Mouse (Mus musculus) olfactory bulb, adult 2 months (tissue): ENCODE data around the gene Ptch1. TPM values are rescaled to one million over a fixed set of nuclear protein-coding genes. Genes with fewer than 3 reads are reported as not detected.

Source experiments
- H3K27ac ChIP-seq: fragments of 200-500 bp; 2 replicates; pipeline ENCODE4 v1.5.1; 2012; ENCODE audit warnings: low read depth, low read length; ENCODE audit not compliant: insufficient read depth
- H3K4me1 ChIP-seq: fragments of 200-500 bp; 2 replicates; pipeline ENCODE4 v1.6.1; 2012; ENCODE audit warnings: low read length; ENCODE audit not compliant: control insufficient read depth, insufficient read depth
- H3K4me3 ChIP-seq: fragments of 200-500 bp; 2 replicates; pipeline ENCODE4 v1.5.1; 2012; ENCODE audit warnings: mild to moderate bottlenecking, low read depth, low read length, moderate library complexity; ENCODE audit not compliant: insufficient read depth
- CTCF ChIP-seq: fragments of 200-500 bp; IDR thresholded peaks from 2 replicates; pipeline ENCODE4 v1.5.1; 2012; ENCODE audit warnings: low read depth, mild to moderate bottlenecking, low read length, moderate library complexity; ENCODE audit not compliant: insufficient read depth
- POLR2A ChIP-seq: fragments of 200-500 bp; IDR thresholded peaks from 2 replicates; pipeline ENCODE4 v1.6.1; 2012; ENCODE audit warnings: mild to moderate bottlenecking, low read depth, low read length, moderate library complexity; ENCODE audit not compliant: insufficient read depth
- WGBS: fragments of 180-500 bp; shearing (Covaris S2); methylation state at CpG from one replicate; pipeline ENCODE4 v1.1.7; 2018; 5-methylcytosine and 5-hydroxymethylcytosine counted together
- polyA plus RNA-seq: library from polyadenylated mRNA; stranded (reverse); fragments of >200 nt; gene quantifications from 2 replicates; pipeline ENCODE4 v1.2.4, GENCODE M21; 2012; ENCODE audit warnings: low replicate concordance; ENCODE audit not compliant: missing spikeins, insufficient read depth, insufficient read length

Gene Ptch1
- polyA plus RNA-seq, 1 experiment, result not detected

DNA sequence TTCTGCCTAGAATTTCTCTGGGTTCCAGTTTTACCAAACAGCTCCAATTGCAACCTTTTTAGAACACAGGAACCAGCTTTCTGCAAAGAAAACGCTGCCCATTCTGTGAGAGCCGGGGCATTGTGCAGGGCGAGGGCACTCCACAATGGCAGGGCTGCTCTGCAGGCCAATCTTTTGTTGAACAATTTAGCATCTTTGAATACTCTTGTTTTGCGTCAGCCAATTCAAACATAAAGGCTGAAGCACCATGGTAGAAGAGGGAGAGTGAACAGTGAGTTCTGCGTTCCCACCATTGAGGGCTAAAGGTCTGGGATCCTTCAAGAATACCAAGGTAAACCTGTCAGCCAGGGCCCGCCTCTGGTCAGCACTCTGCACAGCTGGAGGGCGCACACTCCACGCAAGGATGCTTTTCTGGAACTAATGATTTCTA lies 58.5 kb downstream of the Ptch1 start:
- H3K4me3 ChIP-seq, result no peak overlapping the region
- WGBS, result 71% methylated on average over 8 of the region's 8 CpGs
- H3K27ac ChIP-seq, result no peak overlapping the region
- no peak for TF ChIP-seq CTCF
- TF ChIP-seq POLR2A, result no peak
- no peaks in the 10 kb centered on the region for H3K4me1 ChIP-seq

DNA sequence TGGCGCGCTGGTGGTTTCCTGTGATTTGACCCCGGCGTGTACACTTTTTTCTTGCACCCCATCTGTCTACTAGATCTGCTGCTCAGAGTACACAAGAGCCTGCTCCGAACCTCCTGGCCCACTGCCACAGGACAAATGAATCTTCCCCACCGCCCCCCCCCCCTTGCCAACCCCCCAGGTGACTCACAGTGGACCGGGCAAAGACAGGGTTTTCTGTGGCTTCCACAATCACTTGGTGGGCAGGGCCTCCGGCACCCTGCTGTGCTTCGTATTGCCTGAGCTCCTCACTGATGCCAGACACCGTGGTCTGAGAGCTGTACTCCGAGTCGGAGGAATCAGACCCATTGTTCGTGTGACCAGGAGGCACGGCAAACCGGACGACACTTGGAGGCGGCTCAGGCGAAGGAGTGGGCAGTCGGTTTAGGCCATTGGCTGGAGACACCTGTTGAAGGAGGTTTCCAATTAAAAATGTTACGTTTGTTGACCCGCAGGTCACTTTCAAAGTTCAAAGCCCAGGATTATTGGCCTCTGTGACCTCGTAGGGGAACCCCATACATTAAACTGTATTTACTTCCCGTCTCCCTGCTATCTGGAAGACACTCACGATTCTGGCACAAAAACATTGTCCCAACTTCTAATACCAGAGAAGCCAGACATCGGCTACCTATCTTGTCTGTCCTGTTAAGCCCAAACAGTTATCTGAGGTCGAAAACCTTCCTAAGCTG lies 59.9 kb downstream of the Ptch1 start:
- no peak overlapping the region for H3K4me3 ChIP-seq
- TF ChIP-seq POLR2A (no peak), CTCF (no peak)
- H3K27ac ChIP-seq, result no peak overlapping the region
- WGBS, result 71% methylated on average over 26 of the region's 26 CpGs
- no peaks in the 10 kb centered on the region for H3K4me1 ChIP-seq

DNA sequence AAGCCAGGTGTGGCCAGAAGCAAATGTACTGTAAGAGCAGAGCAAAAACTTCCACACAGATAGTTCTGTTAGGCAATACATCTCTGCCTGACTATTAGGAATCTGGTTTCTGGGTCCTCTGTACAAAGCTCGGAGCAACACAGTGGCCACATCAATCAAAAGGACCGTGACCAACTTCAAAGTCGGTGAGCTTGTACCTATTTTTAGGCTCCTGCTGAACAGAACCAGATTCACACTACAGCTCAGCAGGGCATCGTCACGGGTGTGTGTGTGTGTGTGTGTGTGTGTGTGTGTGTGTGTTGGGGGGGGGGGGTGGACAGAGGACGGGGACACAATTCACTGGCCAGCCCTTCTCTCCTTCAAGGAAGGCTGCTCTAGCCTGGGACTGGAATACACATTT lies 61.0 kb downstream of the Ptch1 start:
- H3K27ac ChIP-seq, result no peak overlapping the region
- no peaks in the 10 kb centered on the region for H3K4me1 ChIP-seq
- no peak overlapping the region for H3K4me3 ChIP-seq
- WGBS, result 67% methylated on average over 6 of the region's 6 CpGs
- TF ChIP-seq CTCF (no peak), POLR2A (no peak)

DNA sequence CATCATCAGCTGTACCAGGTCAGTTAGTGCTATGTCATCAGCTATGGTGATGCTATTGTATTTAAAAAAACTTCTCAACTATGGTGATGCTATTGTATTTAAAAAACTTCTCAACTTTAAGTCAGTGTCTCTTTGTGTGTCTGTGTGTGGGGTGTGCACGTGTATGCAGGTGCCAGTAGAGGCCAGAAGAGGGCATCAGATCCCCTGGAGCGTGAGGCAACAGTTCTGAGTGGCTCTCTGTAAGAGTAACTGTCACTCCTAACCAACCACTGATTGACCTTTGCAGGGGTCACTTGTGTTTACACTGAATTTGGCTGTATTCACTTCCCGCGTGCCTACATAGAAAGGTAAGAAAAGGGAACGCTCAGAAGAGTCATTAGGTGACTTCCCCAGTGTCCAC lies 65.6 kb downstream of the Ptch1 start:
- no peak for TF ChIP-seq POLR2A
- TF ChIP-seq CTCF, result no peak
- Histone ChIP-seq H3K4me3 (no peak overlapping the region), H3K4me1 (no peaks in the 10 kb centered on the region), H3K27ac (no peak overlapping the region)
- WGBS, result 93% methylated on average over 5 of the region's 5 CpGs

DNA sequence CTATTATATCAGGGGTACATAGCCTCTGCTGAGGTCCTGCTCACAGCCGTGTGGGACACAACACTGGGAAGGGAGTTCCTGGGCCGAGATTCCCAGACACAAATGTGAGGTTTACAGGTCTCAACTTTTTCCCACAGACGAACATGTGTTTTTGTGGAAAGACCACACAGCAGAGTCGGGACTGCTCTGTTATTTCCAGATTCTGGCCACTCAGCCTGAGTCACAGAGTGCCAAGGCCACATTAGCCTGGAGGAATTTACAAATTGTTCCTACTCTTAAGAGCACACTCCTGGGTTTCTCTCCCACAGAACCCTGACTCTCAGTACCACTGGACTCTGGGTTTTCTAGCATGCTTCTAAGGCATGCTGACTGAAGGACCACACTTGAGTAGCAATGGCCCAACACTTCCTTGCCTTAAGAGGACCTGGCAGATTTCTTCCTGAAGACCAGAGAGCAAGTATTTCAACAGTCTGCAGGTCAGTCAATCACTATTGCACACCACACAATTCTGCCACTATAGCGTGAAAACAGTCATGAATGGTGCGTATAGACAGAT lies 66.3 kb downstream of the Ptch1 start:
- 88% methylated on average over 6 of the region's 6 CpGs for WGBS
- H3K27ac ChIP-seq, result no peak overlapping the region
- H3K4me1 ChIP-seq, result no peaks in the 10 kb centered on the region
- no peak overlapping the region for H3K4me3 ChIP-seq
- TF ChIP-seq POLR2A, result no peak

DNA sequence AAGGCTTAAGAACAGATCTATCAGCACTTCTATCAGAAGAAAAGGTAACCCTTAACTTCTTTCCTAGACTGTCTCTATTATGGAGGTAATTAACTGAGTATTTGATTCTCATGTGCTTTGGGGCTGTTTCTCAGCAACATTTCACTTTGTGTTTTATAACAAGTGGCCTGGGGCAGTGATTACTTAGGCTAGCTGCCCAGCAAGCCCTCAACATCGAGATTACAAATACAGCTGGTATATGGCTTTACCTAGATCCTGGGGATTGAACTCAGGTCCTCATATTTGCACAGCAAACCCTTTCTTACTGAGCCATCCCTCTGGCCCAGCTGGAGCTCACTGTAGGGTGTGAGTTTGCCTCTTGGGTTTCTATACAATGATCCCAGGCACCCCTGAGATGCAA lies 67.0 kb downstream of the Ptch1 start:
- Histone ChIP-seq H3K4me1 (no peaks in the 10 kb centered on the region), H3K27ac (no peak overlapping the region), H3K4me3 (no peak overlapping the region)
- TF ChIP-seq CTCF (no peak), POLR2A (no peak)
- 33% methylated on average over 1 of the region's 1 CpGs for WGBS

DNA sequence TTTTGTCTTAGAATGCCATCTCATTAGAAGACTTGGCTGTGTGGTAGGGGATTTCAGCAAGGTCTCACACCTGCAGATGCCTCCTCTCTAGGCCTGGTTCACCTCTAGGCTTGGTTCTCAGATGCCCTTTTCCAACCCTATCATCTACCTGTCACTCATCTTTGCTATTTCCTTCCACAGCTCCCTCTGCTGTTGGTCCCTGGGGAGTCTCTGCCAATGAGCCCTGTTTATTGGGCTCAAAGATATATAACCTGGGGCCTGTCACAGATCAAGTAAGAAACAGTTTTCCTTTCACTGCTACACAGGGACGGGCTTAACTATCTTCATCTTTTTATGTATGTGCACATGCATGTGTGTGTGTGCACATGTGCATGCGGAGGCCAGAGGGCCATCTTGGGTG lies 71.0 kb downstream of the Ptch1 start:
- TF ChIP-seq CTCF, result no peak
- H3K4me1 ChIP-seq, result no peaks in the 10 kb centered on the region
- 95% methylated on average over 2 of the region's 2 CpGs for WGBS
- no peak overlapping the region for H3K4me3 ChIP-seq
- H3K27ac ChIP-seq, result no peak overlapping the region

DNA sequence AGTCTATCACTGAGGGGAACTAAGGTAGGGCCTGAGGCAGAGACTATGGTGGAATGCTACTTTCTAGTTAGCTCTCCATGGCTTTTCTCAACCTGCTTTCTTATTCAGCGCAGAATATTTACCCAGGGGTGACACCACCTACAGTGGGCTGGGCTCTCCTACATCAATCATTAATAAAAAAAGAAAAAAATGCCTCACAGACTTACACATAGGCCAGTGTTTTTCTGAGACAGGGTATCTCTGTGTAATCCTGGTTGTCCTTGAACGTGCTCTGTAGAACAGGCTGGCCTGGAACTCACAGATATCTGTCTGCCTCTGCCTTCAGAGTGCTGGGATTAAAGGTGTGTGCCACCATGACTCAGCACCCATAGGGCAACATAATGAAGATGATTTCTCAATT lies 73.9 kb downstream of the Ptch1 start:
- no peak for TF ChIP-seq CTCF
- TF ChIP-seq POLR2A, result no peak
- Histone ChIP-seq H3K4me1 (peaks cover 3% of the 10 kb centered on the region), H3K27ac (no peak overlapping the region), H3K4me3 (no peak overlapping the region)
- WGBS, result 94% methylated on average over 2 of the region's 2 CpGs

DNA sequence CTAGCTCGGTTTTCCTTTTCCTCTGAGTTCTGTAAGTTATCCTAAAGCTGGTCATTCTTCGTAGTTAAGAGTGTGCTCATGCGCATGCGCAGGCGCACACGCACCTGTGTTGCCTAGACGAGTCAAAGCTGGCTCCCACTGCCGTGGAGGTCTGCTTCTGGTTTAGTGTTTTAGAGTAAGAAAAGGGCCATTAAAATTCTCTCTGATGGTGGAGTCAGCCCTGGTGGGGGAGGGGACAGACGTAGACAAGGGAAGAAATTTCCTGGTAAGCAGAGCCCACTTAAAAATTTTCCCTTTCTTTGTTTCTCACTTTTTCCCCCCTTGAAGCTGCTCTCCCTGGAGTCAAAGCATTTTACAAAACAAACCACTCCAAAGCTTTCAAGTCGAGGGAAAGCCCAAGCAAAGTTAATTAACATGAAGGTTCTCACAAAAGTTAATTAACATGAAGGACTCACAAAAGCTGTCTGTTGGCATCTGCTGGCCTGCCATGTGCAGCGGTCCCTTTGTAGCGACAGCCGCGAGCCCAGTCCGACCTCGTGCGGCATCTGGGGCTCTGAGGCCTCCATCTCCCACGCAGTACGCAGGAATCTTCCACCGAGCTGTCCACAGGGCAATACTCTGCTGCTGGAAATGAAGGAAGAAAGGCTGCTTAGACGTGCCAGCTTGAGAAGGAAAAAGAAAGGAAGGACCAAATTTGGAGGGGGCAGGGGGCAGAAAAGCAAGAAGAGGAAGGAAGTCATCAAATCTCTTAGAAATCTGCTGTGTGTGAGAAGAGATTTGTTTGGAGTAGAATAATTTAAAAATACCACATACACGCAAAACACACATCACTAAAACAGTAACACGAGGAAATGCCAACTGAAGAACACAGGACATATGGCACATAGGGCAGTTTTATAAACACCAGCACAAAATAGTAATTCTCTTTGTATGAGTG lies 76.5 kb downstream of the Ptch1 start, which contains the start of gene Fancc:
Gene Fancc, minus strand, starts transcription at position 633 of the 937 bp plus-strand sequence.
- H3K4me3 ChIP-seq, result no peak within 1 kb of the TSS

More for the DNA sequence above, 76.5 kb downstream of the Ptch1 start, which contains the start of gene Fancc:
- TF ChIP-seq POLR2A (no peak), CTCF (no peak)
- 29% methylated on average over 23 of the region's 23 CpGs for WGBS
- Histone ChIP-seq H3K4me1 (peaks cover 3% of the 10 kb centered on the region), H3K27ac (no peak within 1 kb of the TSS)
